Mouse (Mus musculus): Measurements from ENCODE around the gene Nrarp.
A peak's percentile ranks its signal among the peaks of the same experiment; 100 is the strongest.

The Nrarp gene

GRCm38 (mm10) chr2:25195211-25196156 is 14.9 kb downstream of the Nrarp start:
- DNase-seq (ENCODE audit: low spot score in 2 of 2), result no peak

DNA sequence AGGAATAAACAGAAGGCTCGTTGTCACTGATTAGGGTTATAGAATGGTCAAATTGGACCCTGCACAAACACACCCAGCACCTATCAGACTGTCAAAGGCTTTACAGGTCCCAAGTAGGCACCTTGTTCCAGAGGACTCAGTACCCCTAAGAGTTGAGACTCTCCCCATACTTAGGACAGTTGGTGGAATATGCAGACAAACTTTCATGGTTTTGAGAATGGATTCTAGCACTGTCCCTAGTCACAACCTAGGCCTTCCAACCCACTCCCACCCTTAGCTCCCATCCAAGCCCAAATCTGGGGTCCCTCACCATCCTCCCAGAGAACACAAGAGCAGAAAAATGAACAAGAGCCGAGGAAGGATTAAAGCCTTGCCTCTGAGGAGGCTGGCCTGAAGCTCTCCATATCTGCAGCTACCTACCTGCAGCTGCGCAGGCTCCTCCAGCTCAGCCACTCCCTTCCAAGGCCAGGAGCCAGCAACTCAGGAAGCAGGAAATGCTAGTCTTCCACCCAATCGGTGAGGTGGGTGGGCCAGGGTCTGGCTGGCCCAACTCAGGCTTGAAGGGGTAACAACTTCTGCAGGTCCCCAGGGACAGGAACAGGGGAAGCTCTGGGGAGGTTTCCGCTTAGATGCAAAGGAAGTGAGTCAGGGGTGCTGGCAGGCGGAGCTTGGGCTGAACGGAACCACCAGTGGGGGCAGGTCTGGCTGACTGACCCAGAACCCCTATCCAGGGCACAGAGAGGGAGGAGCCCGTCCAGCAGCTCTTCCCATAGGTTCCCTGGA is 15.8 kb downstream of the Nrarp start, which contains the start of gene Tor4a:
Gene Tor4a, minus strand, starts transcription at position 715 of the 783 bp plus-strand sequence.
- DNase-seq (ENCODE audit: low spot score in 2 of 2), result no peak

DNA sequence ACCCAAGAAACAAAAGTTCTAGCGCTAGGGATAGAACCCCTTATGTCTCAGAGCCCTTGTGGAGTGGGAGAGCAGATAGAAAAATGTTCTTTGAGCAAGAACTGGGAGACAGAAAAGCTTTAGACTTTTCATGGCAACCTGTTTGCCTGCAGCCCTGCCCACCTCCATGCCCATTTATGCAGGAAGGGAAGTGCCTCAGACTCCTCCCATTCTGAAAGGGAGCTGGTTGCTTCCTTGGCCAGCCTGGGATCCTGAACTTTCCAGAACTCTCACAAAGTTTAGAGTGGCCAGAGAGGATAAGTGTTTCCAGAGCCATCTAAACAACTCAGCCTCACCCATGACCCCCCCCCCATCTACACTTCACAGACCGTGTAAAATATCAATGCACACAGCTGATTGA is 16.6 kb downstream of the Nrarp start:
- no peak for DNase-seq (ENCODE audit: low spot score in 2 of 2)

- DNase-seq (ENCODE audit: low spot score in 2 of 2), result no peak
Observed at GRCm38 (mm10) chr2:25197946-25198345, 17.4 kb downstream of the Nrarp start.

DNA sequence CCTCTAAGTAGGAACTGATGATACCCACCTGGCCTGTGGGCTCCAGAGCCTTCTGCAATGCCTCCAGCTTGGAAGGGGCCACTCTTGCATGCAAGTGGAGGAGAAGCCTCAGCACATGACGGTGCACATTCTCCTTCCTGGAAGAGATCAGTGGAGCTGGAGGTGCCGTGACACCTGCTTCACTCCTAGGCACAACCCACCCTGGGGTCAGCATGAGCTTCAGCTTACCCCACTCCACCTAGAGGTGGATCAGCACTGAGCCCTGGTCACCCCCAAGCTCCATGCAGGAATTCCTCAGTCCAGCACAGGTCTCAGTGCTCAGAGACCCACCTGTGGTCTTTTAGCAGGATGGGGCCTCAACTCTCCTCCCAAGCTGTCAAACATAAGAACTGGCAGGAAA is 20.1 kb downstream of the Nrarp start:
- no peak for DNase-seq (ENCODE audit: low spot score in 2 of 2)

- no peak for DNase-seq (ENCODE audit: low spot score in 2 of 2)
Observed at GRCm38 (mm10) chr2:25203631-25204214, 23.2 kb downstream of the Nrarp start.

GRCm38 (mm10) chr2:25207593-25207992 is 27.0 kb downstream of the Nrarp start:
- no peak for DNase-seq (ENCODE audit: low spot score in 2 of 2)

GRCm38 (mm10) chr2:25210686-25211085 is 30.1 kb downstream of the Nrarp start:
- DNase-seq (ENCODE audit: low spot score in 2 of 2), result no peak

GRCm38 (mm10) chr2:25211121-25211670 is 30.6 kb downstream of the Nrarp start, which contains the start of gene Nelfb:
Gene Nelfb (minus strand): TSS chr2:25211489.
- DNase-seq (ENCODE audit: low spot score in 2 of 2), result peak; percentile 78 to 88

GRCm38 (mm10) chr2:25213266-25213865 is 32.8 kb downstream of the Nrarp start:
- no peak for DNase-seq (ENCODE audit: low spot score in 2 of 2)

DNA sequence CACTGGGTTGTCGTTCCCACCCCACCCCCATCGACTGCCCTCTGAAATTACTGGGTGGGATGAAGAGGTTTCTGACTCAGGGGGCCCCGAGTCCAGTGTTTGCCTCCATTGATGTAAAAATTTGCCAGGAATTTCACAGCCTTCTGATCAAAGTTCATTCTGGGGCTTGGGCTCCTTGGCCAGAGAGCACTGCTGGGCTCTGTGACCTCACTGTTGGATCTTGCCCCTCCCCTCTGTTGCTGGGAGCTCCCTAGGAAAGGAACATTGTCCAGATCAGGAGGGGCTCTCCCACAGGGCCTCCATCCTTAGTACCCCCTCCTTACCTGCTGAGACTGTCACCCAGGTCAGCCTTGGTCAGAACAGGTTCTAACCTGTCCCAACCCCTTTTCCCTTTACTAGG is 33.9 kb downstream of the Nrarp start, which contains the start of gene Stpg3:
Gene Stpg3, minus strand, starts transcription at position 194 of the 400 bp plus-strand sequence.
- DNase-seq (ENCODE audit: low spot score in 2 of 2), result no peak

DNA sequence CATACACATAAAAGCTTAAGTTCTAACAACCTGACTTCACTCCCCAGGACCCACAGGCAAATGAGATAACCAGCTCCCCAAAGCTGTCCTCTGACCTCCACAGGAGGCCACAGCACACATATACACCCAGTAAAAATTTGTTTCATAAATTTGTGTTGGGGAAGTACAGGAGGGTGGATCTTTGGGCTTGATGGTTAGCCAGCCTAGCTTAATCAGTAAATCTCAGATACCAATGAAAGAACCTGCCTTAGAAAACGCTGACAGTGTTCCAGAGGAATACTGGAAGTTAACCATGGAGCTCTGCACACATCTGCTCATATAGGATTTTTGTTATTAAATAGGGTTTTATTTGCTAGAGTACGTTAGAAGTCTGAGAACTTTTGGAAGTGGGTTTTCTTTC is 37.1 kb downstream of the Nrarp start:
- no peak for DNase-seq (ENCODE audit: low spot score in 2 of 2)

- DNase-seq (ENCODE audit: low spot score in 2 of 2), result no peak
Observed at GRCm38 (mm10) chr2:25218445-25218844, 37.9 kb downstream of the Nrarp start, which contains the start of gene Fam166a. Gene Fam166a (plus strand): TSS chr2:25218745.

DNA sequence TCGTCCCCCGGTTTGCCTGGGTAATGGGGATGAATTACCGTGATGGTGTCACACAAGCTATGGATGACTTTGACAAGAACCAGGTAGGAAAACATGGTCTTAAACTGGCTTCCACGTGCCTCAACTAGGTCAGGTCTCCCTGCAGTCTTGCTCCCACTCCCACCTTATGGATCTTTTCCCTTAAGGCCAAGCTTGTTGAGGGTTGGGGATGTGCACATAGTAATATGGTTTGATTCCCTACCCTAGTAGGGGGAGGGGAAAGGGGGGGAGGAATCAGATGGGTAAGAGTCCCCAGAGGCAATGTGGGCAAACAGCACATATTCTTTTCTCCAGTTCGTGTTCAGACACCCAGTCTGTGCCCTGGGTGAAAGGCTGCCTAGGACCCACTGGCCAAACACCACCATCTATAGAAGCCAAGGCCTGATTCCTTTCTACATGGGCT is 40.8 kb downstream of the Nrarp start:
- DNase-seq (ENCODE audit: low spot score in 2 of 2), result no peak

GRCm38 (mm10) chr2:25223681-25224491 is 43.3 kb downstream of the Nrarp start:
- DNase-seq (ENCODE audit: low spot score in 2 of 2), result no peak

- no peak for DNase-seq (ENCODE audit: low spot score in 2 of 2)
Observed at GRCm38 (mm10) chr2:25224492-25224765, 43.9 kb downstream of the Nrarp start, which contains the start of gene Tubb4b. Gene Tubb4b (minus strand): TSS chr2:25224702.

DNA sequence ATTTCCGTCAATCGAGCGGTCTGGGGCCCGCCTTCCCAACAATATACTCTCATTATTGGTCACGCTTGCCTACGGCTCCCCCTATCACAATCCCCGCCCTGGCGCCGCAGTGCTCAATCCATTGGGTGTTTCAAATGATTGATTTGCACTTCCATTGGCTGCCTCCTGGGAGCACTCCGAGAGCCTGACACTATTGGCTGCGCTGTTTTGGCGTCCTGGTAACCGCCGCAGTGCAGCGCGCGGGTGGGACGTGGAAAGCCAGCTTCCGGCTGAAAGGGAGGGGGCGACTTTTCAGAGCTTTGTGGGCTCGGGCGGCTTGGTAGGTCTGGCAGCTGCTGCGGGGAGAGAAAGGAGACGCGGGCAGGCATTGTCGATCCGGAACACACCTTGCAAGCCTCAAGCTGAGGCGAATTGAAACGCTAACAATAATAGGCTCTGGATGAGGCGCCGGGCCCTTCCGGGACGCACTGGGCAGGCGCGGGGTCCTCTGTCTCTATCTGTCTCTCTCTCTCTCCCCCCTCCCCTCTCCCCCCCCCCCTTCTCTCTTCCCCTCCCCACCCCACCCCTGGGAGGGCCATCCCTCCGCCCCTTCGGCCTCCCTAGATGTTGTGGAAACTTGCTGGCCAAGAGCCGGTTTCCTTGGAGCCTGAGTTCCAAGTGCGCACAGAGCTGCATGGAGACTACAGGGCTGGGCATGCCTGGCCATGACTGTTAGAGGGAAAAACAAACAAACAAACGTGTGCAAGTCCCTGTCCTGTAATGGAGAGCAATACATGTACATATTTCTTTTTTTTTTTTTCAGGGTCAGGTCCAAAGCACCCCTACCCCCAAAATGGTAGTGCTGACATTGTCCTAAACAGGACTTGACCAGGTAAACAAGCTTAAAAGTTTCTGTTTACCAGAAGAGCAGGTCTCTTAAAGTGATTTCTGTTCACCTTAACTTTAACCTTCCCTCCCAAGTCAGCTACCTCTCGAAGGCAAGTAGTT is 44.5 kb downstream of the Nrarp start:
- DNase-seq (ENCODE audit: low spot score in 2 of 2), result peak; percentile 92 to 95

DNA sequence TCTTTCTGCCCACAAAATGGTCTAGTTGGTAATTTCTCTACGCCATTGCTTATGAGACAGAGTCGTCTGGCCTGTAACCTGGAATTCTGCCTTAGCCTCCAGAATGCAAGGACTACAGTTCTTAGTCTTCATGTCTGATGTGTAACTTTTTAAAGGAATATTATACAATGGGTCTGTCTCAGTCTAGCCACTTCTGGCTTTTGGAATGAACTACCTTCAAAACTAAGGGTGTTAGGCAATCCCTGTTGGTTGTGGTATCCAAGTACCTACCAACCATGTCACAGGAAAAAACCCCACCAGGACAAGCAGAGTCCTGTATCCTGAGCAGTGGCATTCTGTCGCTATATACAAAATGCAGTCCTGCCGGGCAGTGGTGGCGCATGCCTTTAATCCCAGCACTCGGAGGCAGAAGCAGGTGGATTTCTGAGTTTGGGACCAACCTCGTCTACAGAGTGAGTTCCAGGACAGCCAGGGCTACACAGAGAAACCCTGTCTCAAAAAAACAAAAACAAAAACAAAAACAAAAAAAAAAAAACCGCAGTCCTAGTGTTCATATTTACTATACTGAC is 45.3 kb downstream of the Nrarp start:
- DNase-seq (ENCODE audit: low spot score in 2 of 2), result no peak

DNA sequence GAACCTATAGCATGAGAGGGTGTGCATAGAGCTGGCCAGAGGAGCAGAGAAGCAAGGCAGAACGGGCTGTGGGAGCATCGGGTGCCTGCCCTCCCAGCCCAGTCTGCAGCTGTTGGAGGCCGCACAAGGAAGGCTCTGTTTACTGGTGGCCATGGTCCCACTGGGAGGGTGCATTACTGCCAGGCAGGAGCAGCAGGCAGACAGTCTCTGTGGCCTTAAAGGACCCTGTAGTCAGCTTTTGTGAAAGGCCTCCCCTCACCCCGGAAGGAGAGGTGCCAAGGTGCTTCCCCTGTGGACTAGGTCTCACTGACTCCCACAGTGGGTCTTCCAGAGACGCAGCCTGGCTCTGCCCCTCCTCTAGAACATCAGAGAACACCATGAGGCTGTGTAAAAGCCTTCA is 46.3 kb downstream of the Nrarp start:
- peak in 1 of 2 experiments; percentile 10 for DNase-seq (ENCODE audit: low spot score in 2 of 2)

Data from cerebellum, postnatal 4 days (tissue).